In the genomic region with DNA sequence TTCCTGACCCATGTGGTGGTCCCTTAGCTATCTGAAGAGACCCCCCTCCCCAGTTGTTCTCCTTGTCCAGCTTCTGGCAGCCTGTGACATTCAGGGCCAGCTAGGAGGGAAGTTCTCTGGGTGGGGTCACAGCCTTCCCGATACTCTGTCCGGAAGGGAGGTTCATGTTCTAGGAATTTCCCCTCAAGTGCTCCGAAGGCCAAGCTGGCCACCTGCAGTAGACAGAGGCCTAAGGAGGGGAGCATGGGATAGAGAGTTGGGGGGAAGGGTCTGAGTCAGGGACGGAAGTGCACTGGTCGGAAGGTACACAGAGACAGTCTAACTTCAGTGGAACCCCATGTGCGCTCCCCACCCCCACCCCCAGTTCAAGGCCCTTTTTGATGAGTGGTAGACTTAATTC, we compare ENCODE assay signal across 9 mouse cellular contexts. TPM values are rescaled to one million over a fixed set of nuclear protein-coding genes. Genes with fewer than 3 reads are reported as not detected.
DNase-seq lines count a peak whose midpoint lies in the region; ATAC-seq lines count a peak whose summit lies in the region.
"Had no signal": no experiment of that assay in that cellular context is flagged by ENCODE, and none has a peak within 500 bp of the region (broad histone marks: within the 10 kb centered on the region; RNA-seq: fewer than 3 reads in every experiment).

No protein-coding gene starts in this region.

- H3K4me3 ChIP-seq in heart, embryonic 13.5 days = no peak overlapping the region
- no peak overlapping the region for H3K4me3 ChIP-seq in limb, embryonic 10.5 days

- ATAC-seq in heart, embryonic 13.5 days (ENCODE audit: extremely low read depth, insufficient number of reproducible peaks, low FRiP score, low TSS enrichment) = no peak
- ATAC-seq in erythroid progenitor cell, adult 5-6 weeks (replicated peaks; ENCODE audit: low FRiP score, poor library complexity, severe bottlenecking) = no peak

- no peak overlapping the region for H3K9ac ChIP-seq in heart, embryonic 13.5 days
- H3K9ac ChIP-seq: liver, embryonic 14.5 days had no signal

- H3K9me3 ChIP-seq in heart, embryonic 13.5 days = no peaks in the 10 kb centered on the region
- no peaks in the 10 kb centered on the region for H3K9me3 ChIP-seq in limb, embryonic 10.5 days (replicated peaks)

- H3K36me3 ChIP-seq in heart, embryonic 13.5 days = no peaks in the 10 kb centered on the region
- H3K36me3 ChIP-seq in limb, embryonic 10.5 days = no peaks in the 10 kb centered on the region; the same call in 1 of the 2 replicates

- H3K27ac ChIP-seq in heart, embryonic 13.5 days (replicated peaks) = peak overlapping the region; percentile 36; the same call in 1 of the 2 replicates
- peak overlapping the region; percentile 72 for H3K27ac ChIP-seq in limb, embryonic 10.5 days

- H3K4me2 ChIP-seq in heart, embryonic 13.5 days = no peak overlapping the region

- WGBS in heart, embryonic 13.5 days = 71% methylated on average over 6 of the region's 6 CpGs
- WGBS in limb, embryonic 10.5 days = 79% methylated on average over 6 of the region's 6 CpGs

- peak; percentile 41 for DNase-seq in adrenal gland, postnatal 14 days
- no peak for DNase-seq in adrenal gland, postnatal 4 days (ENCODE audit: low spot score in 2 of 2)
- no peak for DNase-seq in limb, embryonic 10.5 days (ENCODE audit: low spot score)
- peak; percentile 49 for DNase-seq in naive thymus-derived CD4-positive, alpha-beta T cell, adult 2 months (ENCODE audit: low read depth)
- no peak for DNase-seq in ovary, postnatal 14 days (ENCODE audit: low spot score)
- DNase-seq in right cerebral cortex, adult 18-20 months = no peak

- H3K27me3 ChIP-seq in heart, embryonic 13.5 days (replicated peaks) = 0 out of 2 replicates have a peak, but pooled peaks cover under 1% of the 10 kb centered on the region
- H3K27me3 ChIP-seq in limb, embryonic 10.5 days (ENCODE audit: low read depth, poor library complexity, severe bottlenecking) = no peaks in the 10 kb centered on the region; the same call in 1 of the 2 replicates

- H3K4me1 ChIP-seq in heart, embryonic 13.5 days = peaks cover 55% of the 10 kb centered on the region
- H3K4me1 ChIP-seq in limb, embryonic 10.5 days = peaks cover 69% of the 10 kb centered on the region

RNA-seq across cellular contexts. Expression of gene Adgrg3, which starts 17.5 kb away (rescaled TPM):
- total RNA-seq in adrenal gland, postnatal 14 days (2021) = 4.0 and 4.2 TPM in 2 replicates
- total RNA-seq in adrenal gland, postnatal 4 days (2021) = 1 to 10 TPM; 6.2 to 7.8 TPM
- polyA plus RNA-seq in heart, embryonic 13.5 days (2015; fragmentation: Nextera tagmentation; extraction: Ambion mirVana) = 3.0 and 3.1 TPM in 2 replicates
- 3.4 and 4.2 TPM in 2 replicates for polyA plus RNA-seq in limb, embryonic 10.5 days (2016; fragmentation: Nextera tagmentation; extraction: Ambion mirVana)
- 10.1 and 12.2 TPM in 2 replicates for total RNA-seq in erythroid progenitor cell, adult 5-6 weeks (2015; ENCODE audit: low replicate concordance)
- 3.5 and 10.3 TPM in 2 replicates for total RNA-seq in erythroid progenitor cell, adult 5-6 weeks (2017; ENCODE audit: low replicate concordance)

RNA-seq across cellular contexts. Expression of gene Adgrg1, which starts 25.4 kb away (rescaled TPM):
- 35.5 and 54.3 TPM in 2 replicates for total RNA-seq in adrenal gland, postnatal 14 days (2021)
- 10 to 100 TPM; 38.3 to 62.3 TPM for total RNA-seq in adrenal gland, postnatal 4 days (2021)
- polyA plus RNA-seq in heart, embryonic 13.5 days (2015; fragmentation: Nextera tagmentation; extraction: Ambion mirVana) = 4.4 and 4.7 TPM in 2 replicates
- polyA plus RNA-seq in limb, embryonic 10.5 days (2016; fragmentation: Nextera tagmentation; extraction: Ambion mirVana) = 7.0 and 11.6 TPM in 2 replicates
- total RNA-seq in erythroid progenitor cell, adult 5-6 weeks (2015; ENCODE audit: low replicate concordance) = 29.3 and 55.9 TPM in 2 replicates
- 12.4 and 14.4 TPM in 2 replicates for total RNA-seq in erythroid progenitor cell, adult 5-6 weeks (2017; ENCODE audit: low replicate concordance)

RNA-seq across cellular contexts. Expression of gene Drc7, which starts 54.9 kb away (rescaled TPM):
- not detected in 2 replicates for total RNA-seq in adrenal gland, postnatal 14 days (2021)
- not detected for total RNA-seq in adrenal gland, postnatal 4 days (2021)
- polyA plus RNA-seq in heart, embryonic 13.5 days (2015; fragmentation: Nextera tagmentation; extraction: Ambion mirVana) = not detected in 2 replicates
- polyA plus RNA-seq in limb, embryonic 10.5 days (2016; fragmentation: Nextera tagmentation; extraction: Ambion mirVana) = 0.23 TPM in 2 replicates
- not detected in 2 replicates for total RNA-seq in erythroid progenitor cell, adult 5-6 weeks (2015; ENCODE audit: low replicate concordance)
- total RNA-seq in erythroid progenitor cell, adult 5-6 weeks (2017; ENCODE audit: low replicate concordance) = 2.4 and 7.9 TPM in 2 replicates

Comparison
In these comparisons a context has a peak if more than half of its experiments do, and no peak if none do; other contexts are left out.
1. DNase-seq: peak in adrenal gland, postnatal 14 days (single experiment) and naive thymus-derived CD4-positive, alpha-beta T cell, adult 2 months (single experiment); none in adrenal gland, postnatal 4 days (0 of 2), limb, embryonic 10.5 days (single experiment), ovary, postnatal 14 days (single experiment) and right cerebral cortex, adult 18-20 months (single experiment).